Mouse (Mus musculus) layer of hippocampus, adult 6 months (tissue): Measurements from ENCODE around the gene Haao. TPM values are rescaled to one million over a fixed set of nuclear protein-coding genes. Genes with fewer than 3 reads are reported as not detected.

Source experiments
- long read RNA-seq, 2 experiments: library from polyadenylated mRNA; unstranded; transcript quantifications; one replicate each; pipeline ENCODE4 v2.0.0; 2019 to 2020
- polyA plus RNA-seq: library from polyadenylated mRNA; unstranded; fragments of <200 nt; fragmentation: Nextera tagmentation; gene quantifications from 2 replicates; pipeline ENCODE4 v1.2.3, GENCODE M21; 2021

The Haao gene
- polyA plus RNA-seq = 0.26 and 0.29 TPM in 2 replicates
- long read RNA-seq, experiment 1 = 0 reads
- long read RNA-seq, experiment 2 = 0 reads

GRCm38 (mm10) chr17:83847815-83848214 is at the start of gene Haao:
Haao (minus strand) TSS chr17:83847963.

Other genes starting within 250 kb of the Haao start
- gene Kcng3, start 216.1 kb downstream of the Haao start, polyA plus RNA-seq = 0.30 and 0.33 TPM in 2 replicates
- 30.5 and 34.1 TPM in 2 replicates for gene Mta3, start 141.8 kb downstream of the Haao start, polyA plus RNA-seq